In genomic region chr3:144548186-144548845, GRCm38 (mm10) we compare ENCODE assay signal across 19 mouse cellular contexts. TPM values are rescaled to one million over a fixed set of nuclear protein-coding genes. Genes with fewer than 3 reads are reported as not detected.
A peak's percentile ranks its signal among the peaks of the same experiment; 100 is the strongest.
DNase-seq lines count a peak whose midpoint lies in the region; ATAC-seq and TF ChIP-seq lines count a peak whose summit lies in the region.
"Had no signal": no experiment of that assay in that cellular context is flagged by ENCODE, and none has a peak within 500 bp of the region (broad histone marks: within the 10 kb centered on the region; RNA-seq: fewer than 3 reads in every experiment).

No protein-coding gene starts in this region.

- TF ChIP-seq EP300 in heart, postnatal 0 days (IDR thresholded peaks at IDR 0.05; ENCODE audit: low read depth): no peak

- no peak for DNase-seq in heart, postnatal 0 days (ENCODE audit: low spot score)
- no peak for DNase-seq in heart, adult 18-20 months
- peak; percentile 21 for DNase-seq in CD4-positive helper T cell, adult 2 months (ENCODE audit: low read depth, low spot score)
- peak; percentile 30 for DNase-seq in brain, adult 2 months (ENCODE audit: low read depth, low spot score)
- DNase-seq in naive thymus-derived CD4-positive, alpha-beta T cell, adult 2 months (ENCODE audit: low read depth): peak; percentile 49
- DNase-seq in retina, embryonic 14.5 days (ENCODE audit: low spot score): no peak
- DNase-seq in right cerebral cortex, postnatal 14 days: no peak
- DNase-seq: adrenal gland, postnatal 25 days; gastrocnemius, postnatal 10 days; heart, postnatal 4 days; kidney, postnatal 10 days; lung, postnatal 14 days; right cerebral cortex, postnatal 25 days had no signal

- 0 out of 2 replicates have a peak, but pooled peaks cover 4% of the 10 kb centered on the region for H3K4me1 ChIP-seq in heart, postnatal 0 days (ENCODE audit: control insufficient read depth, insufficient read depth)

- no peak overlapping the region for H3K9ac ChIP-seq in heart, postnatal 0 days (replicated peaks; ENCODE audit: low read depth, low read length)
- H3K9ac ChIP-seq: embryonic facial prominence, embryonic 12.5 days; limb, embryonic 13.5 days; liver, embryonic 15.5 days had no signal

- no peak for ATAC-seq in heart, postnatal 0 days (ENCODE audit: insufficient read depth, low read depth)
- no peak for ATAC-seq in CD4-positive, CD25-positive, alpha-beta regulatory T cell, adult 4 months

- peak overlapping the region; percentile 12; the same call in 1 of the 2 replicates for H3K27ac ChIP-seq in heart, postnatal 0 days (ENCODE audit: low read depth)
- H3K27ac ChIP-seq: embryonic facial prominence, embryonic 12.5 days; limb, embryonic 13.5 days; liver, embryonic 15.5 days; midbrain, embryonic 10.5 days had no signal

- H3K4me2 ChIP-seq in heart, postnatal 0 days (ENCODE audit: low read depth, low read length): no peak overlapping the region
- H3K4me2 ChIP-seq: embryonic facial prominence, embryonic 12.5 days; heart, embryonic 11.5 days; limb, embryonic 13.5 days; liver, embryonic 15.5 days had no signal

- H3K36me3 ChIP-seq in heart, postnatal 0 days (replicated peaks; ENCODE audit: control insufficient read depth, insufficient read depth, low read length): no peaks in the 10 kb centered on the region
- H3K36me3 ChIP-seq: embryonic facial prominence, embryonic 12.5 days; limb, embryonic 13.5 days; liver, embryonic 15.5 days; midbrain, embryonic 10.5 days had no signal

- 85% methylated on average over 7 of the region's 7 CpGs for WGBS in heart, postnatal 0 days

- no peak for TF ChIP-seq CTCF in heart, postnatal 0 days (IDR thresholded peaks at IDR 0.05; ENCODE audit: low read depth)

- H3K9me3 ChIP-seq in heart, postnatal 0 days (replicated peaks; ENCODE audit: control insufficient read depth, low read length): no peaks in the 10 kb centered on the region
- H3K9me3 ChIP-seq: embryonic facial prominence, embryonic 12.5 days; limb, embryonic 13.5 days; liver, embryonic 15.5 days; midbrain, embryonic 10.5 days had no signal

- no peak overlapping the region for H3K4me3 ChIP-seq in heart, postnatal 0 days (ENCODE audit: low read depth, low read length)
- H3K4me3 ChIP-seq: embryonic facial prominence, embryonic 12.5 days; limb, embryonic 13.5 days; liver, embryonic 15.5 days; midbrain, embryonic 10.5 days had no signal

- H3K27me3 ChIP-seq in heart, postnatal 0 days (ENCODE audit: control insufficient read depth, insufficient read depth, low read length): no peaks in the 10 kb centered on the region
- H3K27me3 ChIP-seq: embryonic facial prominence, embryonic 12.5 days; limb, embryonic 13.5 days; liver, embryonic 15.5 days had no signal

RNA-seq across cellular contexts. Expression of gene Hs2st1, which starts 21.7 kb away (rescaled TPM):
- total RNA-seq in heart, postnatal 0 days (2014; rRNA removed; ENCODE audit: low replicate concordance): 9.0 and 16.1 TPM in 2 replicates
- polyA plus RNA-seq in heart, postnatal 0 days (2015; fragmentation: Nextera tagmentation; extraction: Ambion mirVana): 3.3 and 3.5 TPM in 2 replicates
- 1 to 10 TPM; 7.6 to 8.4 TPM for total RNA-seq in heart, adult 18-20 months (2021)
- 1 to 10 TPM; 2.0 to 3.5 TPM for polyA plus RNA-seq in CD4-positive, CD25-positive, alpha-beta regulatory T cell, adult 4 months (2017; shearing (Covaris generic))

RNA-seq across cellular contexts. Expression of gene Selenof, which starts 21.8 kb away (rescaled TPM):
- total RNA-seq in heart, postnatal 0 days (2014; rRNA removed; ENCODE audit: low replicate concordance): 245 and 260 TPM in 2 replicates
- 416 and 439 TPM in 2 replicates for polyA plus RNA-seq in heart, postnatal 0 days (2015; fragmentation: Nextera tagmentation; extraction: Ambion mirVana)
- 100 to 1,000 TPM; 136 to 148 TPM for total RNA-seq in heart, adult 18-20 months (2021)
- 100 to 1,000 TPM; 288 to 301 TPM for polyA plus RNA-seq in CD4-positive, CD25-positive, alpha-beta regulatory T cell, adult 4 months (2017; shearing (Covaris generic))

Comparison
In these comparisons a context has a peak if more than half of its experiments do, and no peak if none do; other contexts are left out.
1. DNase-seq: peak in CD4-positive helper T cell, adult 2 months (single experiment), brain, adult 2 months (single experiment) and naive thymus-derived CD4-positive, alpha-beta T cell, adult 2 months (single experiment); none in heart, postnatal 0 days (single experiment), heart, adult 18-20 months (0 of 2), retina, embryonic 14.5 days (single experiment) and right cerebral cortex, postnatal 14 days (single experiment).